Mouse (Mus musculus): ENCODE measurements around the gene Adig. TPM values are rescaled to one million over a fixed set of nuclear protein-coding genes. Genes with fewer than 3 reads are reported as not detected.

Gene Adig
- total RNA-seq, 2 experiments from 2014 or later: 1.6 to 7.0 TPM

DNA sequence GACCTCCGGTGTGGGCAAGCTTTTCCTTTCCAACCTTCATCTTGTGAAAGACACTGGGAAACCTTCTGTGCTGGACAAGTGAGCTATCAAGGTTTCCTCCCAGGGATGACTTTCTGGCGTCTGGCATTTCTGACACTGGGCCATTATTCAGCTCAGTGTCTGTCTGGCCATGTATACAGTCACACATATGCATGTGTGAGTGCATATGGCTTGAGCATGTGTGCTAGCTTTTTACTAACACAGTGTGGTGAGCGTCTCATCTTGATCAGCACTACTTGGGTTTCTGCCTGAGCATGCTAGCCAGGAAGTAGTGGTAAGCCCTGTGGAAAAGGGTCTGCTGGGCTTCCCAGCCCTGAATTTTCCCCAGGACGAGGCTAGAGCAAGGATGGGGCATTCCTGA lies 38.9 kb downstream of the Adig start:
- no peak for DNase-seq

- DNase-seq: no peak
Measured at GRCm38 (mm10) chr2:158545266-158545665, 42.9 kb downstream of the Adig start.

DNA sequence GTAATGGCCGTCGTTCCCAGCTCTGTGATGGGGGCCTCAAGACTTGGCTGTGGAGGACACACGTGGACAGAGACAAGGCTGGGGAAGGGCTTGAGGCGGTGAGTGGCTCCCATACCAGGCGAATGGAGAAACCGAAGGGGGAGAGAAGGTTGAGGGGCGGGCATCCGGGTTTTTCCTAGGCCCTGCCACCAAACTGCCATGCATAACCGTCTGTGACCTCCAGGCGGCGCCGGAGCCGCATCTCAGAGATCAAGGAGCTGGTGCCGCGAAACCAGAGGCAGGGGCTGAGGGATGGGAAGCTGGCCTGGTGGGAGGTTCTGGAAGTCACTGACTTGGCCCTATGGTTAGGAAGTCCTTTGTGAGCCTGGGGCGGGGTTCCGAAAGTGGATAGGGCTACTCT lies 44.3 kb downstream of the Adig start:
- DNase-seq: peak; percentile 19

GRCm38 (mm10) chr2:158550067-158550466 lies 47.7 kb downstream of the Adig start:
- DNase-seq: peak; percentile 37

GRCm38 (mm10) chr2:158554366-158554765 lies 52.0 kb downstream of the Adig start:
- no peak for DNase-seq

DNA sequence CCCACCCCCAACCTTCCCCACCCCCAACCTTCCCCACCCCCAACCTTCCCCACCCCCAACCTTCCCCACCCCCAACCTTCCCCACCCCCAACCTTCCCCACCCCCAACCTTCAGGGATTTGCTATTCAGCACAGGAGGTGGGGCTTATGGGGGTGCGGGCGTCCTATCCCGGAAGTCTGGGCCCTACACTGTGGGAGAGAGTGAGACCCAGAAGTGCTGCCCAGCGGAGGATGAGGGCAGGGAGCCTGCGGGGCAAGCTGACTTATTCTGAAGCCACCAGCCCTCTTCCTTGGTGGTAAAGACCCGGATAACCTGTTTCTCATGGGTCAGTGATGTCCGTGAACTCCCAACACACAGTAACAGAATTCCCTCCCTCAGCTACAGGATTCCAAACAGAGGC lies 52.8 kb downstream of the Adig start:
- no peak for DNase-seq

- no peak for DNase-seq
Measured at GRCm38 (mm10) chr2:158555812-158556211, 53.4 kb downstream of the Adig start.

GRCm38 (mm10) chr2:158556225-158556624 lies 53.8 kb downstream of the Adig start:
- DNase-seq: peak; percentile 17

GRCm38 (mm10) chr2:158556750-158557149 lies 54.3 kb downstream of the Adig start:
- DNase-seq: no peak

Other genes with a start within 250 kb of the Adig start
- not detected for gene Bpi, start 244.5 kb upstream of the Adig start, total RNA-seq (2021)
- gene Lbp, start 196.1 kb upstream of the Adig start, total RNA-seq (2021): 10 to 100 TPM in 1 of 2 experiments, 1 to 10 TPM in 1; 4.7 to 11.1 TPM
- under 1 TPM in 1 of 2 experiments, not detected in 1; 0.11 TPM for gene Snhg11, start 127.0 kb upstream of the Adig start, total RNA-seq (2021)
- gene Ralgapb, start 92.8 kb upstream of the Adig start, total RNA-seq (2021): 10 to 100 TPM; 21.6 to 25.2 TPM
- gene Arhgap40, start 10.2 kb downstream of the Adig start, total RNA-seq (2021): not detected
- gene Slc32a1, start 108.2 kb downstream of the Adig start, total RNA-seq (2021): not detected
- 1 to 10 TPM; 2.5 to 3.2 TPM for gene Actr5, start 122.3 kb downstream of the Adig start, total RNA-seq (2021)
- gene Ppp1r16b, start 162.8 kb downstream of the Adig start, total RNA-seq (2021): 1 to 10 TPM; 4.8 to 5.2 TPM